Mouse (Mus musculus): Measurements from ENCODE around the gene Smndc1.

DNA sequence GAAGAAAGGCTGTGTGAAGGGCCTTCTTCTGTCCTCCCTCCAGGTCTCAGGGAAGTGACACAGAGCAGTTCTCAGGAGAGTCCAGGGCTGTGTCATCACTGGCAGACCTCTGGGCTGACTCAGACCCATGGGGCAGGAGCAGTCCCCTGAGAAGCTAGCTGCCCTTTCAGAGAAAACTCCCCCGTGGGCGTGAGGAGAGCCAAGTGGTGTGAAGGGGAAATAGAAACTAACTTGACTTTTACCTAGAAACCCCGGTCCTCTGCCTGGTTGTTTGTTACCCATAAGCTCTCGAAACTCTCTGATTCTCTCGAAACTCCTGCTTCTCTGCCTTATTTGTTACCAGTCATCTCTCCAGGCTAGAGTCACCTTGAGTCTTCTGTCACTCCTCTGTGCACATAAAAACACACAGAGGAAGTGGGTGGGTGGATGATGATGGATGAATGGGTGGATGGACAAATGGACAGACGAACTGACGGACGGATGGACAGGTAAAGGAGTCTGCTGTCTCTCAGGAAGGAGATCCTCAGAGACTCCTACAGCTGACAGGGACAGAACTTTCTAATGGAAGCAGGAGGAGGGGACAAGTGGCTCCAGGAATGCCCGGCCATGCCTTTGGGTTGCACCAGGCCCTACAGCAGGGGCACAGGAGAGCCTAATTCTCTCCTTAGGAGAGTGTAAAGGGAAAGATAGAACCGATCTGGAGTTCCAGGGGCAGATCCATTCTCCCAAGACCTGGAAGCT lies 43.7 kb upstream of the Smndc1 start:
- TF ChIP-seq GATA1 (IDR thresholded peaks at IDR 0.05; ENCODE audit: low read length) (no peak), TAL1 (IDR thresholded peaks at IDR 0.05; ENCODE audit: low read length) (no peak)

All from erythroblast, embryonic 14.5 days (primary cell).